Mouse (Mus musculus) C2C12 (cell line): ENCODE data around the gene Agap1. TPM values are rescaled to one million over a fixed set of nuclear protein-coding genes. Genes with fewer than 3 reads are reported as not detected.
A peak's percentile ranks its signal among the peaks of the same experiment; 100 is the strongest.

Source experiments
- H3K27me3 ChIP-seq: one replicate; pipeline ENCODE4 v1.6.1; 2011; ENCODE audit not compliant: control insufficient read depth, insufficient read depth, insufficient read length
- H3K36me3 ChIP-seq: one replicate; pipeline ENCODE4 v1.6.1; 2011; ENCODE audit not compliant: control insufficient read depth, insufficient read depth
- H3K4me3 ChIP-seq: one replicate; pipeline ENCODE4 v1.5.1; 2011; ENCODE audit warnings: mild to moderate bottlenecking, control low read depth; ENCODE audit not compliant: poor library complexity, insufficient read depth, severe bottlenecking
- H3K79me2 ChIP-seq: one replicate; pipeline ENCODE4 v1.6.1; 2011; ENCODE audit not compliant: control insufficient read depth, insufficient read depth
- H3K79me3 ChIP-seq: one replicate; pipeline ENCODE4 v1.6.1; 2011; ENCODE audit warnings: low read depth, control low read depth
- H3ac ChIP-seq: one replicate; pipeline ENCODE3; 2011; ENCODE audit warnings: low read depth; ENCODE audit not compliant: control insufficient read depth, insufficient read length
- CEBPB ChIP-seq: IDR thresholded peaks from one replicate; pipeline ENCODE4 v1.6.1; 2011; ENCODE audit warnings: low read depth, mild to moderate bottlenecking, control low read depth, moderate library complexity
- CTCF ChIP-seq: IDR thresholded peaks from one replicate; pipeline ENCODE4 v1.5.1; 2011; ENCODE audit not compliant: control insufficient read depth, insufficient read depth, insufficient read length
- FOSL1 ChIP-seq: IDR thresholded peaks from one replicate; pipeline ENCODE4 v1.8.0; 2011; ENCODE audit warnings: mild to moderate bottlenecking, low read length; ENCODE audit not compliant: poor library complexity, insufficient read depth, severe bottlenecking
- MAX ChIP-seq: IDR thresholded peaks from one replicate; pipeline ENCODE4 v1.6.1; 2011; ENCODE audit warnings: mild to moderate bottlenecking, control low read depth
- MYOD1 ChIP-seq: IDR thresholded peaks from one replicate; pipeline ENCODE4 v1.6.1; 2011; ENCODE audit warnings: low read depth; ENCODE audit not compliant: control insufficient read depth, insufficient read length
- MYOG ChIP-seq: IDR thresholded peaks from one replicate; pipeline ENCODE4 v1.6.1; 2011; ENCODE audit not compliant: control insufficient read depth, insufficient read length; ENCODE audit errors: extremely low read depth
- USF1 ChIP-seq: IDR thresholded peaks from one replicate; pipeline ENCODE4 v1.6.1; 2011; ENCODE audit warnings: low read depth, mild to moderate bottlenecking, control low read depth, moderate library complexity
- polyA plus RNA-seq: library from polyadenylated mRNA; unstranded; fragments of >200 nt; fragmentation: generic; extraction: Trizol; gene quantifications from one replicate; pipeline ENCODE4 v1.2.1, GENCODE M21; 2012; ENCODE audit warnings: missing spikeins

Gene Agap1
- polyA plus RNA-seq, 1 experiment: 14.0 TPM

- H3K79me3 ChIP-seq: no peaks in the 10 kb centered on the region
- TF ChIP-seq FOSL1 (no peak), MAX (no peak), CTCF (no peak), MYOD1 (no peak), CEBPB (no peak), MYOG (no peak), USF1 (no peak)
- no peak overlapping the region for H3K4me3 ChIP-seq
- no peak overlapping the region for H3ac ChIP-seq
- no peaks in the 10 kb centered on the region for H3K79me2 ChIP-seq
- H3K27me3 ChIP-seq: no peaks in the 10 kb centered on the region
- H3K36me3 ChIP-seq: no peaks in the 10 kb centered on the region
Observed at GRCm38 (mm10) chr1:89420642-89421041, 34.0 kb upstream of the Agap1 start.

DNA sequence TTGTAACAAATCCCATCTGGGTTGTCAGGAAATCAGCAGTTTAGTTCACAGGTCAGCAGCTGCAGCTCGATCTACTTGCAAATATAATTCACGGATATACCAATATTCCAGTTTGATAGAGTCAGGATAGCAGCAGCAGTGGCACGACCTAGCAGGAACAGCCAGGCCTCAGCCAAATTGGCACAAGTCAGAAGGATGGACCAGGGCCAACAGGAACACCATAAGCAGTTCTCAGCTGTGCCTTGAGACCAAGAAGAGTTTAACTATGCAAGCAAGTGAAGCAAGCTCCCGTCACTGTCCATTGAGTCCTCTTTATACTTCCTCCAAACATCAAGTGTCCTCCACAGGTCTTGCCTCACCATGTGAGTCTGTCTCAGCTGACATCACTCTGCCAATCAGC is 33.2 kb upstream of the Agap1 start:
- H3K79me3 ChIP-seq: no peaks in the 10 kb centered on the region
- no peak for TF ChIP-seq MYOG
- TF ChIP-seq CTCF: no peak
- no peak for TF ChIP-seq USF1
- H3ac ChIP-seq: no peak overlapping the region
- H3K4me3 ChIP-seq: no peak overlapping the region
- no peaks in the 10 kb centered on the region for H3K36me3 ChIP-seq
- H3K27me3 ChIP-seq: no peaks in the 10 kb centered on the region
- no peaks in the 10 kb centered on the region for H3K79me2 ChIP-seq

DNA sequence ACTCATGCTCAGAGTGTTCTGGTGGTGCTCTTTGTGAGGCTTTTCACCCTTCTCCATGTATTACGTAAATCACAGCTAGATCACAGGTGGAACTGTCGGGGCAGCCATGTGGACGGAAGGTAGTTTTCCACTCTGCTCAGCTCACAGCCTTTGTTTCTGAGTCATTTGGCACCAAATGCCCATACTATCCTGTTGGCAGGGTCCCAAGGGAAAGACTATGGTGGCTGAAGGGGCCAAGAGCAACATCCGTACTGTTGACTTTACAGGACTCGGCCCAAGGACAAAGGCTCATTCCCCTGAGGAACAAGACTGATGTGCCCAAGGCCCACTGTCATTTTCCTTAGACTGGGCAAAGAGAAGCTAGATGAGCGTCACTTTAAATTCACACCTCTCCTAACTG is 30.0 kb upstream of the Agap1 start:
- Histone ChIP-seq H3K4me3 (no peak overlapping the region), H3K79me3 (no peaks in the 10 kb centered on the region), H3K27me3 (no peaks in the 10 kb centered on the region), H3ac (no peak overlapping the region), H3K36me3 (no peaks in the 10 kb centered on the region), H3K79me2 (no peaks in the 10 kb centered on the region)
- TF ChIP-seq MYOD1 (peak; percentile 40), USF1 (no peak)

DNA sequence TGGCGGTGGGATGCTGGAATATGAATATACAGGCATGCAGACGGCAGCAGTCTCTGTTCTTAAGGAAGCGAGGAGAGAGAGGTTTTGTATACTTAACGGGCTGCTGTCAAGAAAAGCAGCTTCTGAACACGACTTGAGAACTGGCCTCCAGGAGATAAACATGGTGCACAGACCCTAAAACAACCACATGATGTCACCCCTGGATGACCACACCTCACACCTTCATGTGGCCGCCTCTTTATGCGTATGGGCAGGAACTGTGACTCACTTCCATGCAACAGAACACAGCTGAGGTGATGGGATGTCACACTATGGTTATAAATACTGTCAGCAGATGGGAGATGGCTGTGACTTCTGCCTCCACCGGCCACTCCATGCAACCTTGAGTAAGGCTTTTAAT is 28.5 kb upstream of the Agap1 start:
- Histone ChIP-seq H3K4me3 (no peak overlapping the region), H3ac (no peak overlapping the region), H3K27me3 (no peaks in the 10 kb centered on the region), H3K36me3 (no peaks in the 10 kb centered on the region), H3K79me2 (no peaks in the 10 kb centered on the region), H3K79me3 (no peaks in the 10 kb centered on the region)
- TF ChIP-seq USF1: no peak

GRCm38 (mm10) chr1:89428671-89429070 is 25.9 kb upstream of the Agap1 start:
- H3K27me3 ChIP-seq: no peaks in the 10 kb centered on the region
- no peak overlapping the region for H3K4me3 ChIP-seq
- TF ChIP-seq MYOD1 (no peak), FOSL1 (no peak), CEBPB (no peak), MAX (no peak), USF1 (no peak), CTCF (no peak), MYOG (no peak)
- H3K79me3 ChIP-seq: no peaks in the 10 kb centered on the region
- no peaks in the 10 kb centered on the region for H3K79me2 ChIP-seq
- no peaks in the 10 kb centered on the region for H3K36me3 ChIP-seq
- no peak overlapping the region for H3ac ChIP-seq

DNA sequence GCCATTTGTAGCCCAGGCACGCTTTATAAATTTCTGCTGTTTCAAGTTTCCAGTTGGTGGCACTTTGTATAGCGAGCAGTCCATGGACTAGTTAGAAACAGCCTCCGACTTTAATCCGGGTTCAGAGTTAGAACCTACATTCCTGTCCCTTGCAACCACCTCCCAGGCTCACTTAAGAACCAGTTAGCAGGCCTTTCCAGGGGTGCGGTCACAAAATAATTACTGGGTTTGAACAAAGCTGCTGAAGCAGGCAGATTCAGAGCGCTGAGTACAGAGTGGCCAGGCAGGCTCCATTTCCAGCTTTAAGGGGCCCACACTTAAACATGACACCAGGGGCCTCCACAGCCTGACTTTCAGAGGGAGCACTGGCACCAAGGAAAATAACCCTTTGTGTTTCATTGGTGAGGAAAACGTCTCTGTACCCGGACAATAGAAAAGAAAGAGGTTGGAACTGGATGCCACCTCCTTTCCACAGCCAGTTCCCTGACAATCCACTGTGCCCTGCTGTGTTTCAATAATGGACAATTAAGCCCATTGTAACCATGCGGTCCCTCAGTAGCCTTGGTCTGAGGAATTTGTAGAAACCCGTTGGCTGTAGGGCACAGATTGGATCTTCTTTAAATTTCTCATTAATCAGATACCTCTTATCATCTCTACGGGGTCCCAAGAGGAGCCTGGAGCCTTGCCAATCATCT is 24.5 kb upstream of the Agap1 start:
- TF ChIP-seq CEBPB (no peak), USF1 (no peak), CTCF (no peak), MYOG (no peak), FOSL1 (no peak), MAX (no peak), MYOD1 (no peak)
- Histone ChIP-seq H3K79me2 (no peaks in the 10 kb centered on the region), H3K79me3 (no peaks in the 10 kb centered on the region), H3K4me3 (no peak overlapping the region), H3K27me3 (no peaks in the 10 kb centered on the region), H3ac (no peak overlapping the region), H3K36me3 (no peaks in the 10 kb centered on the region)
